Mouse (Mus musculus) G1E-ER4 (cell line): ENCODE results near the gene Vsx2. TPM values are rescaled to one million over a fixed set of nuclear protein-coding genes. Genes with fewer than 3 reads are reported as not detected.

Source experiments
- GATA1 ChIP-seq: IDR thresholded peaks from one replicate; pipeline ENCODE4 v1.8.0; 2012; ENCODE audit warnings: low read length, inconsistent platforms
- polyA plus RNA-seq: library from polyadenylated mRNA; stranded (reverse); fragments of >175 nt; gene quantifications from 2 replicates; pipeline ENCODE4 v1.2.3, GENCODE M21; 2012

Vsx2 gene
- not detected in 2 replicates for polyA plus RNA-seq

DNA sequence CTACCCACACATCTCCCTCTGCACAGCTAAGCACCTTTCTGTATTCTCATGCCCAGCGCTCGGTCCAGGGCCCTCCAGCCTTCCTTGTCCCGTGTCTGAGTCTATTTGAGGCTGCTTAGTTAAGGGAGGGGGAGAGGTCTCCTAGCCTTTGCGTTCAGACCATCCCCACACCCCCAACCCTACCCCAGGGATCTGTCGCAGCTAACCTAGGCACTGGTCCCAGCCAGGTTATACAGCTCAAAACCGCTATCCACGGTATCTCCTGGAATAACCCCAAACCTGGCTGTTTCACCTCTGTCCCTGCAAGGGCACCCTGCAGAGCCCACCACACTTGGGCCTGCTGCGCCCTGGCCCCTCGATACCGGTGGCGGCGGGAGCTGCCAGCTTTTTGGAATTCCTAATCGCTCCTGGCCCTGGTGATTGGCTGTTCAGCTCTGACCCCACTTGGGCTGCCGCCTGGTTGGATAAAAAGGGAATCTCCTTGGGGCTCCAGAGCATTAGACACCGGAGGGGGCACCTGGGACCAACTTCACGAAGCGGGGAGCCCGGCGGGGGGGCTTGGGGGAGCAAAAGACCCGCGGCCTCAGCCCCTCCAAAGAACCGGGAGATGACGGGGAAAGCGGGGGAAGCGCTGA lies at the start of gene Vsx2:
TSS of gene Vsx2 (plus strand) at position 427 of the 635 bp plus-strand sequence.
- TF ChIP-seq GATA1: no peak

DNA sequence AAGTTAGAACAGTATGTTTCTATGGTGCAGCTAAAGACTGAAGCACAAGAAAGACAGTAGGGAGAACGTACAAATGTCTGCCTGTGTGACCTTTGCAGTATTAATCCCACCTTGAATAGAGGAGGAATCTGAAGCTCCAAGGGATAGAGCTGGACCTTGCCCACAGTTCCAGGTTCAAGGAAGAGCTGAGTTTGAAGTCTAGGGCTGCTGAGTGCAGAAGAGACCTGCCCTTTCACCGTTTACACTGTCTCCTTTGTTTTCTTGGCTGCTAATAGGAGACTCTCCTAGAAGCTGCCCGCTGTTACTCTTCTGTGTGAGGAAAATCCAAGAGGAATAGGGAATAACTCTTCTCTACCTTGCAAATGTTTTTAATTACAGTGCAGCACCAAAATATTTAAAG lies 45.8 kb upstream of the Vsx2 start:
- no peak for TF ChIP-seq GATA1

DNA sequence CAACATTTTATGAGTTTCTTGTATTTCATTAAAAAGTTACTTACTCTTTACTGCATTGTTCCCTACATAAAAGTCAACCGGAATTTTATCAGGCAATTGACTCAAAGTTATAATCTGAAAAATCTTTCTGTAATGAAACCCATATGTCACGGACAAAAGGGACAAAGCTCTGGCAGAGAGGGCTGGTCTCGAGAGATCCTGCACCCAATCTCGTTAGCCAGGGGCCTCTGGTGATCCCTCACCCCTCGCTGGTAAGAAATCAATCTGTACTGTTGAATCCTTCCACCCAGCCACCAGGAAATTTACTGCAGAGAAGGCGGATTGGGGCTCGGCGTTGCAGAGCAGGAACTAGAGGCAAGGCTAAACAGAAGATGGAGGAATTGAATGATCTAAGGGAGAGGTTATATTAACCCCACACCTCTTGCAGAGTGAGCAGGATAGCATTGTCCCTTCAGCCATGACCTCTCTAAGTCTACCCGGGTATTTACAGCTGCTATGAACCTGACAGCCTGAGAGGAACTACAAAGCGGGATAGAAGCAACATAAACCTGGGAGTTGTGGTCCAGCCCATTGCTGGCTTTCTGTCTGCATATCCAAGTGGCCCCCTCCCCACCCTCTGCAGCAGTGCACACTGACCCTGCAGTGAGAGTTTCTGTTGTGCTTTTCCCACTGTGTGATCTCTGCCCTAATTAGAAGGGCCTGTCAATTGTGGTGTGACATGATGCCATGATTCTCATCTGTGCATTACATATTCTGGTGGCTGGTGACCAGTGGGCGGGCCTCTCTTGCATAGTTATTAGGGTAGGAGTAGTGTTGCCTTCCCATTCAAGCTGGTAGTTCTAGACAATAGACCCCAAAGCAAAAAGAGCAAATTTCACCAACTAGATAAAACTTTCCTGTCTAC lies 45.2 kb upstream of the Vsx2 start:
- no peak for TF ChIP-seq GATA1

DNA sequence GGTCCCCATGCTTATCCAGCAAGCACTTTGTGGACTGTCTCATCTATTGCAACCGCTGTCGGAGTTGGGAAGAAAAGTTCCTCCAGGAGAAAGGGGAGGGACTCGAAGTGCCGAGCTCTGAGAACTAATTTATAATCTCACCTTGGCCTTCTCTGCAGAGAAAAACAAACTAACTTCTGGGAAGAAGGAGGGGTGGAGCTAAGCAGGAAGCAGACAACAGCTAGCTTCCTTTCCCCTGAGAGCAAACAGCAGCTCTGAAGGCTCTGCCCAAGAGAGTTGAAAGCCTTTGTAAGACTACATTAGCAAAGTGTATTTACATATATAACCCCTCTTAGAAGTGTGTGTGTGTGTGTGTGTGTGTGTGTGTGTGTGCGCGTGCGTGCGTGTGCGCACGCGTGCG lies 44.1 kb upstream of the Vsx2 start:
- TF ChIP-seq GATA1: no peak

DNA sequence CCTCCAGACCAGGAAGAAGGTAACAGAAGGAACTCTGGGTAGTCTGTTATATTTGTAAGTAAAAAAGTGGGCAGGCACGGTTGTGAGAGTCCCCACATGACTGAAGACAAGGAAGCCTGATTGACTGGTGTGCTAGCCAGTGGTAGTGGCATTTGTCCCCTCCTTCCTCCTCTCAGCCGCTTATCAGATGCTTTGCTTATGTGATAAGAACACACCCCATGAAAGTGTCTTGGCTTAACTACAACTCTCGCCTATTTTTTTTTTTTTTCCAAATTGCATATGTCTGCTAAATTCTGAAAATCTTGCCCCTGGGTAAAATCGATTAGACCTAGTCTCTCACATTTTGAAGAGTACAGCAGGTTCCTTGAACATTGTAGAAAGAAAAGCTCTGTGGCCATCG lies 39.1 kb upstream of the Vsx2 start:
- no peak for TF ChIP-seq GATA1

GRCm38 (mm10) chr12:84531906-84532829 lies 37.4 kb upstream of the Vsx2 start:
- TF ChIP-seq GATA1: no peak

- TF ChIP-seq GATA1: no peak
Measured at GRCm38 (mm10) chr12:84532830-84533199, 36.7 kb upstream of the Vsx2 start.

DNA sequence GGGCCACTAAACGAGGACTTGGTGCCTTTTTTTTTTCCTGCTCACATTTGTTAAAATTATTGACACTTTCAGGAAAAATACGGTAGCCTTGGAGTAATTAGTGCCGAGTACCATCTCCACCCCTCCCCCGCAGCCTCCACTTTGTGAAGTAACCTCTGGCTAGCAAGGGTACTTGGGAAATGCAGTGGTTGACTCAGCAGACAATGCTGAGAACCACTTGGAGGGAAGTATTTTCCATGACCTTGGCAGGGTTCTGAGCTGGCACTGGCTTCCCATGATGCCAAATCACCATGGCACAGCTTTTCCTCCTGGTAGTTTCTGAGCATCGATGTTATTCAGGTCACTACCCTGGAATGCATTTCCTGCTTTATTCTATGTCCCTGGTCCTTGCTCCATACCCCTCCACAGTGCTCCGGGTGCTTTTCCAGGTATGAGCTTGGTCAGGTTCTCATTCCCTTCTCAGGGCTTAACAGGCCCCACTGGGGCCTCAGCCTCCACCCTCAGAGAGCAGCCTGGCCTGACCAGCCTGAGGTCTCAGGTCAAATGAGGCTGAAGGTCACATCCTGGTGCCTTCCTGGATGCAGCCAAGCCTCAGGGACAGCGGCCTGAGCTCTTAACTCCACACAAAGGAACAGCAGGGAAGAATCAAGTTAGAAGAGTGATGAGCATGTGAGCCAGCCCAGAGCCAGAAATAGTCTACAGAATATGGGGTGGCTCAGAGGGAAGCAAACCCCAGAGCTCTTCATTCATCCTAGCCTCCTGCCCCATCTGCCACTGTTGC lies 35.7 kb upstream of the Vsx2 start:
- no peak for TF ChIP-seq GATA1

- no peak for TF ChIP-seq GATA1
Measured at GRCm38 (mm10) chr12:84541391-84541958, 28.1 kb upstream of the Vsx2 start.

DNA sequence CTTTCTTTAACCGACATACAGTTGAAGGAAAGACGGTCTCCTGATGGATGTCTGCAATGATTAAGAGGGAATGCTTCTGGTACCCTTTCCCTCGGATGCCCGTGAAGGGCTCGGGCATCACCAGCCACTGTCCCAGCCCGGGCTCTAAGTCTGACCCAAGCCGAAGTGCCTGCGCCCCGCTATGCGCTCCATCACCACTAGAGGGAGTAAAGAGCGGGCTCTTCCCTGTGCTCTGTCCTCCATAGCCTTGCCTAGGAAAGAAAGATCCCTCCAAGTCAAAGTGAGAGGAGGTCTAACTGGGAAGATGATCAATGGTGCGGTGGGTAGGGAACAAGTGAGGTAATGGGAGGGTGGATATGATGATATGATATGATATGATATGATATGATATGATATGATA lies 23.5 kb upstream of the Vsx2 start:
- no peak for TF ChIP-seq GATA1

GRCm38 (mm10) chr12:84546577-84547085 lies 22.9 kb upstream of the Vsx2 start:
- TF ChIP-seq GATA1: no peak

GRCm38 (mm10) chr12:84548251-84548650 lies 21.3 kb upstream of the Vsx2 start:
- no peak for TF ChIP-seq GATA1

- no peak for TF ChIP-seq GATA1
Measured at GRCm38 (mm10) chr12:84555218-84555617, 14.3 kb upstream of the Vsx2 start.

DNA sequence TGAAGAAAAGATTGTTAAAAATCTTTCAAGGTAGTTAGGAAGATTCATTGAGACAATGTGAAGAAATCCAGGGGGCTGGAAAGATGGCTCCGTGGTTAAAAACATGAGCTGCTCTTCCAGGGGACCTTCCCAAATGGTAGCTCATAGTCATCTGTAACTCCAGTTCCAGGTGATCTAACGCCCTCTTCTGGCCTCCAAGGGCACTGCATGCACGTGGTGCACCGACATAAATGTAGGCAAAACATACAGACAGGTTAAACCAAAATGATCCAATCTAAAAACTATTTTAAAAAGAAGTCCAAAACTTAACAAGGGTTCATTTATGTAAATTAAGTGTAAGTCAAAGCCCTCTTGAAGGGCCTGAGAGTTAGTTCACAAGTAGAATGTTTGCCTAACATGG lies 7.0 kb upstream of the Vsx2 start:
- TF ChIP-seq GATA1: no peak
